Mouse (Mus musculus): ENCODE data around the gene Cts3. TPM values are rescaled to one million over a fixed set of nuclear protein-coding genes. Genes with fewer than 3 reads are reported as not detected.
"Not testable (repeated sequence)": the region's sequence is repeated elsewhere in the genome, so short reads cannot be mapped to it uniquely, and the experiment has no call there.

Cts3 gene
- polyA plus RNA-seq (2015; fragmentation: Nextera tagmentation; extraction: Ambion mirVana) = not detected in 2 replicates

- H3K27me3 ChIP-seq = no peaks in the 10 kb centered on the region
- H3K27ac ChIP-seq (replicated peaks) = no peak within 1 kb of the TSS
- H3K4me3 ChIP-seq = no peak within 1 kb of the TSS
- peaks cover 34% of the 10 kb centered on the region for H3K9me3 ChIP-seq
- H3K4me1 ChIP-seq (replicated peaks) = no peaks in the 10 kb centered on the region
- ATAC-seq (ENCODE audit: low read depth) = no peak
- no peaks in the 10 kb centered on the region for H3K36me3 ChIP-seq
- no peak within 1 kb of the TSS for H3K9ac ChIP-seq
- no peak within 1 kb of the TSS for H3K4me2 ChIP-seq
These were observed at the start of gene Cts3 for GRCm38 (mm10) chr13:61570027-61570426. TSS of gene Cts3 (minus strand) at chr13:61570127.

GRCm38 (mm10) chr13:61568074-61568473 lies 1.9 kb downstream of the Cts3 start, which contains the start of gene Gm49352:
TSS of gene Gm49352 (minus strand) at chr13:61568174.
- not testable (repeated sequence) for H3K27ac ChIP-seq (replicated peaks); H3K4me3 ChIP-seq; H3K4me1 ChIP-seq (replicated peaks); H3K9ac ChIP-seq; H3K4me2 ChIP-seq; ATAC-seq (ENCODE audit: low read depth); H3K36me3 ChIP-seq; H3K27me3 ChIP-seq
- 33% methylated on average over 1 of the region's 1 CpGs for WGBS
- peaks cover 38% of the 10 kb centered on the region for H3K9me3 ChIP-seq

DNA sequence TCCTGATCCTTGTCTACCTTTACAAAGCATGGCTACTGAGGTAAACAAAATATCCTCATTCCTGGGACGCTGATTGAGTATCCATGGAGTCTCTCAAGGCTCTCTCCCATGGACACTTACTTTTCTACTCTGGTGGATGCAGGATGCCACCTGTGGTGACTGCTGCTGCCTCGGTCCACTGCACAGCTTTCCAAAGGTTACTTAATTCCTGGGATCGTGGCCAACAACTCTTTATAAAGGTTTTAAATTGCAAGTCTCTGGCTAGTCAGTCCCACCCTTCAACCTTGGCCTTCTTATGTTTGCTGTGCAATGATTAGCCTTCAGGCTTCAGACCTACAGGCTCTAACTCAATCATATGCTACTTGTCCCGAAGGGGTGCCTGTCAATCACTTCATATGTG lies 28.3 kb downstream of the Cts3 start, which contains the start of gene Ctsm:
Ctsm (minus strand) TSS at position 209 of the 400 bp plus-strand sequence.
- H3K9me3 ChIP-seq = peaks cover 50% of the 10 kb centered on the region
- no peak within 1 kb of the TSS for H3K27ac ChIP-seq (replicated peaks)
- WGBS = 70% methylated on average over 4 of the region's 4 CpGs
- H3K36me3 ChIP-seq = no peaks in the 10 kb centered on the region
- H3K9ac ChIP-seq = no peak within 1 kb of the TSS
- no peak for ATAC-seq (ENCODE audit: low read depth)
- no peaks in the 10 kb centered on the region for H3K4me1 ChIP-seq (replicated peaks)
- no peak within 1 kb of the TSS for H3K4me2 ChIP-seq
- H3K27me3 ChIP-seq = no peaks in the 10 kb centered on the region
- no peak within 1 kb of the TSS for H3K4me3 ChIP-seq

Other genes with a start within 250 kb of the Cts3 start
- not detected in 2 replicates for gene Cts7, start 211.9 kb downstream of the Cts3 start, polyA plus RNA-seq (2015; fragmentation: Nextera tagmentation; extraction: Ambion mirVana)
- gene Ctsm, start 28.3 kb downstream of the Cts3 start, polyA plus RNA-seq (2015; fragmentation: Nextera tagmentation; extraction: Ambion mirVana) = not detected in 2 replicates
- not detected in 2 replicates for gene Gm49352, start 2.0 kb downstream of the Cts3 start, polyA plus RNA-seq (2015; fragmentation: Nextera tagmentation; extraction: Ambion mirVana)

Measured in neural tube, embryonic 13.5 days (tissue).